Mouse (Mus musculus): ENCODE data around the gene Arhgap24.

GRCm38 (mm10) chr5:102875628-102876027 lies 394.4 kb downstream of the Arhgap24 start:
- TF ChIP-seq TAL1 (IDR thresholded peaks at IDR 0.05; ENCODE audit: low read length) (no peak), GATA1 (IDR thresholded peaks at IDR 0.05; ENCODE audit: low read length) (no peak)

Measured in erythroblast, embryonic 14.5 days (primary cell).